Mouse (Mus musculus) lung, adult 2 months (tissue): Measurements from ENCODE around the gene Tenm3.

Experiments
- CTCF ChIP-seq: fragments of 200-500 bp; IDR thresholded peaks from 2 replicates; pipeline ENCODE4 v1.5.1; 2011; ENCODE audit warnings: mild to moderate bottlenecking, low read length, control low read depth; ENCODE audit not compliant: insufficient read depth
- POLR2A ChIP-seq: fragments of 200-500 bp; IDR thresholded peaks from 2 replicates; pipeline ENCODE4 v1.6.1; 2011; ENCODE audit warnings: low read depth, mild to moderate bottlenecking, control low read depth, low read length, borderline replicate concordance; ENCODE audit errors: extremely low read depth

DNA sequence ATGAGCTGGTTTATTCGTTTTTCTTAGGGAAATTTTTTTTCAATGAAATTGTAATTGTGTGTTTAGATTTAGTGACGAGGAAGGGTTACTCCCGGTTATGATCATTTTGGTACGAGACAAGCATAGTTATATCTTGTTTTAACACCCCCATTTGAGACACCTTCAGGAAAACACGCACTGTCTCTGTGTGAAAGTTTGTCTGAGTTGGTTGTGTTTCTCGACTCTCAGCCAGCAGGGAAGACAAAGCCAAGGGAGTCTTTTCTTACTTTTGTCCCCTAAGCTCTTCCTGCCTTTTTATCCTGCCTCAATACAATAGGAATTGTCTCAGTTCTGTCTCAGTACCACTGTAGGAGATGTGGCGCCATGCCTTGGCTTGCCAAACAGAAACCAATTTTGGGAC lies 660.0 kb downstream of the Tenm3 start:
- TF ChIP-seq CTCF, result no peak
- TF ChIP-seq POLR2A, result no peak
